Mouse (Mus musculus) megakaryocyte, adult 5-6 weeks (primary cell): ENCODE results near the gene Dpep2nb. TPM values are rescaled to one million over a fixed set of nuclear protein-coding genes. Genes with fewer than 3 reads are reported as not detected.
"Not testable (repeated sequence)": the region's sequence is repeated elsewhere in the genome, so short reads cannot be mapped to it uniquely, and the experiment has no call there.

Experiments used
- ATAC-seq: 2 replicates; pipeline ENCODE4 v1.8.0; 2016; ENCODE audit warnings: mild to moderate bottlenecking, inconsistent platforms; ENCODE audit not compliant: poor library complexity, severe bottlenecking
- total RNA-seq, 2 experiments: library from RNA; stranded (forward) in 1 of 2; stranded (reverse) in 1 of 2; fragments of 153-499, 151-499 nt in 1 of 2; fragments of 221-1000, 200-1000 nt in 1 of 2; gene quantifications; 2 replicates each; pipeline versions ENCODE4 v1.2.3 to v1.2.4; 2015 to 2017

Gene Dpep2nb
- total RNA-seq (2015) (0.20 TPM in 1 of 2 replicates, not detected in the other), total RNA-seq (2017) (not detected in 2 replicates)

DNA sequence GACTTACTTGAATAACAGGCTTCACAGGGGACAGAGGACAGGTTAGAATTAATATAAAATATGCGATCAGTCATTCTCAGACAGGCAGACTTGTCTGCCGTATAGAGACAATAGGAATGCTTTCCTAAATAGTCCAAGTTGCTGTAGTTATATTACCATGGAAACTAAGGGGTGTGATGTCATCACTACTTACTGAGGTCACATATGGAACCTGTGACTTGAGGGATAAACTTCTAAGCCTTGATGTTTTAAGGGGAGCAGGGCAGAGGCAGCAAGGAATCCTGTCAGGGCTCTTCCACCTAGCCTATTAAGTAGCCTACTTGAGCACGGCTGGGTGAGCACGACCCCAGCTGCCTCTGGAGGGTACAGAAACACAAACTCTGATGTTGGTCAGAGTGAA lies at the start of gene Dpep2nb:
Dpep2nb (minus strand) TSS at position 101 of the 400 bp plus-strand sequence.
- no peak for ATAC-seq

DNA sequence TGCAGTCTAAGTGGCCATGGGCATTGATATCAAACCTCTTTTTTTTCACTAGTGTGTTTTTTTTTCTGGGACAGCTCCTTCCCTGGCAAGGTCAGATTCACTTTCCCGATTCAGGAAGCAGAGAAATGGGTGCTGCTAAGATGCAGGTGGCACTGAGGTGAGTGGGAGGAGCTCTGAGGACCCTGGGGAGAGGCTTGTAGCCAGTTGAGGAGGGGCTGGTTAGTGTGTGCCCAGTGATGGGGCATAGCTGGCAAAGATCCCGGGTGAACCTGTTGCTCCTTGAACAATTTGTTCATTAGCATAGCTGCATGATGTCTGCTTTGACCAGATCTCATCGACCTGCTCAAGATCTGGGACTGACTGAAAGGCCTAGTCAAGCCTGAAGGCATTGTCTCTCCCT lies 49.3 kb upstream of the Dpep2nb start:
- no peak for ATAC-seq

DNA sequence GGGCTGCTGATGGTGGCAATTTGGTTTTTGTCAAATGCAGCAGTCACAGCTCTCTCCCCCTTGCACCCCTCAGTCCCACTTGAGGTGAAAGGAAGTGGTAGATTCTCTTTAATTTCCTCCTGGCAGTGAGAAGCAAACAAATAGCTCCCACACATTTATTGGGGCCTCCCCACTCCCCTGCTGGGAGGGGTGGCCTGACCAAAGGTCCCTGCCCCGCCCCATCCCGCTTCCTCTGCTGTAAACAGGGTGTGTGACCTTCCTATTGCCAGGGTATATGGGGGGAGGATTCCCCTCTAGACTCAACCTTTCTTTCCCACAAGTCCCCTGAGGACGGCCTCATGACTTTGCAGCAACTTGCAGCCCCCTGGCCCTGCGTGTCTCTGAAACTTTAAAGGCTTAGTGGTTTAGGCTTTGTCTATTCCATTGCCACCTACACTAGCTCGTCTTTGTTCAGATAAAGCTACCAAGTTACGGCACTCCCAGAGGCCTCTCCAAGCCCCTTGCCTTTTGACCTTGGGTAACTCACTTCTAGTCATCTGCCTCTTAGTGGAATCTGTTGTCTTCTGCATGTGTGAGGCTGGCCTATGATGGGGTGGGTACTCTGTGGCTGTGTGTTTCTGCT lies 48.5 kb upstream of the Dpep2nb start:
- peak; percentile 34 for ATAC-seq

DNA sequence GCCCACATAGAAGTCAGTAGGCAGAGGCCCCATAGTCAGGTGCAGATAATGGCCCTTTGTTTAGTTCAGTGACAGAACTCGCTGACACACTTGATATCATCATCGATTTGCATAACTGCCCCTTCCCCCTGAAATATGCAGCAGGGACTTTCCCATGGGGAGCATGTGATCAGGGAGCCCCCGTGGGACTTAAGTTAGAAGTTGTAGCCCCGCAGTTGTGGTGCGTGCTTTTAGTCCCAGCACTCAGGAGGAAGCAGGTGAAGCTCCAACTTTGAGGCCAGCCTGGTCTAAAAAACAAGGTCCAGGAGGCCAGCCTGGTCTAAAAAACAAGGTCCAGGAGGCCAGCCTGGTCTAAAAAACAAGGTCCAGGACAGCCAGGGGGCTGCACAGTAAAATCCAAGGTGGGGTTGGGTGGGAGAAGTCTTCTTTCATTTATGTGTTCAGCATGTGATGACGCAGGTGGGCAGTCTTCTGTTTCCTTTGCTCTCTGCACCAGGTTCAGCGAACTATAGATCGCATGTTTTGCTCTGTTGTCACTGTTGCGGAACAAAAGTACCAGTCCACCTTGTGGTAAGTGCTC lies 46.8 kb upstream of the Dpep2nb start:
- ATAC-seq, result no peak

DNA sequence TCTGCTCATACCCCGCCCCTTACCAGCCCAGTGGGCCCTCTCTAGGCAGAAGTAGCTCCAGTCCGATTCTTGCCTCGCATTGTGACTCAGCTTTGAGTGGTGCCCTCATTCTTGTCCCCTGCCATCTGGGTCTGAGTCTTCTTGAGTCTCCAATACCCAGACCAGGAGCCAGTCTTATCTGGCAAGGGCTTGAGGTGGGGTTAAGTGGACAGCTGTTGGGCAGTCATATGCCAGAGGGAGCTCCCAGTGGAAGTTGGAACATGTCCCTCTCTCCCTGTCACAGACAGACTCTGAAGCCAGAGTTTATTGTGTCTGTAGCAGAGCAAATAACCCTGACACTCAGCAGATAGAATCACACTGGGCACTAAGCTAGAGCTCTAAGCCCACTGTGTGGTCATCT lies 45.3 kb upstream of the Dpep2nb start:
- no peak for ATAC-seq

DNA sequence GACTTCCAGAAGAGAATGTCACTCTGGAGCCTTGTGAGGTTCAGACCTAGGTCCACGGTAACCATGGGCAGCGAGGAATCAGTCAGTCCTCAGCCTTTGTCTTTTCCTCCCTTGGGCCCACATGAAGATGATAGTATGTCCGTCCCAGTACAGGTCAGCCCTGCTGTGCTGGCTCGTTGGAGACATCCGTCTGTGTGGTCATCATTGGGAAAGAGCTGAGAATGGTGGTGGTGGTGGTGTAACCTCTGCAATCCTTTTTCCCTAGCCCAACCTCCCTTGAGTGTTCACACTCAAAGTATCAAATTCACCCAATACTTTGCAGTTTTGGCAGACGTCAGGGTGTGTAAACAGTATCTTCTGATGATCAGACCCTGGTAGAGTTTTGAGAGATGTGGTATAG lies 44.1 kb upstream of the Dpep2nb start:
- ATAC-seq, result peak; percentile 71

DNA sequence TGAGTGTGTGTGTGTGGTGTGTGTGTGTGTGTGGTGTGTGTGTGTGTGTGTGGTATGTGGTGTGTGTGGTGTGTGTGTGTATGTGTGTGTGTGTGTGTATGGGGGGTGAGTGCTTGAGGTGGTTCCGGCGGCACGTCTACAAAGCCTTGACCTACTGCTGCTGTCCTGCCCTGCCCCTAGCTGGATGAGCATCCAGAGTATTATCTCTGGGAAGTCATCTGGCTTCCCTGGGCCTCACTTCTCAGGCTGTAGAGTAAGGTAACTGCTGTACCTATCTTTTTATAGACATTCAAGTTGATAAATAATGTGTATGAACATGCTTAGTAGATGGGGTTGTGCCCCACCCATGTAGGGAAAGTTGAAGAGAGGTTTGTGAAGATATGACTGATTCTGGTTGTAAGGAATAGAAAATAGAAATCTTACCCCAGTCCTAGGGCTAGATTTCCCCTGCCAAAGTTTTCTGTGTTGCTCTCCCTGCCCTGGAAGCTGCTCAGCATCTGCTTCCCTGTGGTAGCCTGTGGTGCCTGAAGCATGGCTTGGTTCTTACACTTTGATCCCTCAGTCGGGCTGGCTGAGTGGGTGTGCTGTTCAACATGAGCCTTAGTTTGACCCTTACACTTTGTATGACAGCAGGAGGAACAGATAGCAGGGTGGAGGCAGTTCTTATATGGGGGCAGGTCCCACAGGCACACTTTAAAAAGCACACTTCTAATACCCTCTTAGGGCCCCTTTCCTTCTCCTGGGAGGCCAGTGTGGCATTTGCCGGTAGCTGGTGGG lies 42.3 kb upstream of the Dpep2nb start:
- ATAC-seq, result no peak

DNA sequence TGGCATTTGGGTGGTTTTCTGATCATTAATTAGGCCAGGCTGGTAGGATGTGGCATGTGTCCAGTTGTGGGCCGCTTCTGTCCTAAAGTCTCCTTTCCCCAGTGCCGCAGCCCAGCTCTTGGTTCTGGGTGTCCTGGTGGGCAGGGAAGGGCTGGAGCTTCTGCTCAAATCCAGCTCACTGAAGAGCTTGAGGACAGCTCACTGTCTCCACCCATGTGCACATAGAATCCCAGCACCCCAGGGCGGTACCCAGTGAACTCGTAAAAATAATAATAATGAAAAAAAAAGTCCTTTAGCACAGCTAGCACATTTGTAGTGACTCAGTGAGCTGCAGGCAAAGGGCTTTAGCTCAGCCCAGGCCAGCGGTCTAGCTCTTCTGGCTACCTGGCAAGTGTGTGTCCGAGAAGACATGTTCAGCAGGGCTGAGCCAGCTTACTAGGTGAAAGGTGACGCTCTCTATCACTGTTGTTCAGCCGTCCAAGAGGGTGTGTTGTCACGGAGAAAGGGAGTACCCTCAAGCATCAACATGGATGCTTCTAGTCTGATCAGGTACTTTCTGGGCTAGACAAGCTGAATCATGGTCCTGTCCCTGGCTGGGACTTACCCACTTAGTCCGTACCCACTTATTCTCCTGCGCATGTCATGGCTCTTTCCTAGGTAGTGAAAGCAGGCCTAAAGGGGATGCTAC lies 41.2 kb upstream of the Dpep2nb start:
- ATAC-seq, result no peak

DNA sequence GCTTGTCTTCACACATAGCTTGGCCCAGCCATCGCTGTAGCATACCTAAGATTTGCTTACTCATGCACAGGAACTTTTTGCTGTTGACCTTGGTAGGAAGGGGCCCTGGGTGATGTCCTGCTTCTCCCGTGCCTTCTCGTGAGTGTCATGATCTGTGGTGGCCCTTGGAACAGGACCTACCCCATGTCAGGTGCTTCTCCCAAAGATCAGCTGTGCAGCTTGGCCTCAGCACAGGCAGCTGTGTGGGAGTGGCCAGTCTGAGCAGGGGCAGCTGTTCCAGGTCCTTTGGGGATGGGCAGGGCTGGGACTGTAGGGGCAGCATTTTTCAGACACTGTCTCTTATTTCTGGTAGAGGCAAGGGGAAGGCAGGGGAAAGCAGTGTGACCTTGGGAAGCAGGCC lies 38.4 kb upstream of the Dpep2nb start:
- ATAC-seq, result no peak

DNA sequence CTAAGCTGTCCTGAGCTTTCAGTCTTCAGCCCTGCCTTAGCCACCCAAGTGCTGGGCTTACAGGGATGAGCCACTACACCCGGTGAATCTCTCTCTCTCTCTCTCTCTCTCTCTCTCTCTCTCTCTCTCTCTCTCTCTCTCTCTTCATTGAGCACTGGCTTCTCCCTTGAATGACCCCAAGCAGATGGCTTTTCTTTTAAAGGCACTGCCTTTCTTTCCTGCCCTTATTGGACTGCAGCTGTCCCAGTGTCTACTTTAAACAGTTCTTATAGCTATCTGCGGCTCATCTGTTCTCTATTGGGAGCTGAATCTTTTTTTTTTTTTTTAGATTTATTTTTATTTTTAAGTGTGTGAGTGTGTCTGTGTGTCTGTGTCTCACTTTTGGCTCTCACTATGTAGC lies 37.3 kb upstream of the Dpep2nb start:
- ATAC-seq, result no peak

DNA sequence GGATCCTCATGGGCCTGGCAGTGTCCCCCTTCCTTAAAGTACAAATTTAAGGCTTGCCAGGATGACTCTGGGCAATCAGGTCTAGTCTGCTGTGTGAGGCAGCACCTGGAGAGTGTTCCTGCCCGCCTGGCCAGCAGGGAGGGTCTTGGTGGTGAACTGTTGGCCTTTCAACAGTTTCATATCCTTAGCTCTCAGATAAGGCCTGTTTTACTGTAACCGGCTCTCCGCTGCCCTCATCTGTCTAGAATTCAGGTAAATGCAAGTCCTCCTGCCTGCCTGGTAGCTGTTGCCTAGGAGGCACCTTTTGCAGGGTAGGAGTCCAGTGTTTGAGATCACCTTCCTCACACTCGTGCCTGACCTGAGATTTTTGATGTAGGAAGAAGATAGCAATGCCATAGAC lies 34.4 kb upstream of the Dpep2nb start:
- no peak for ATAC-seq

DNA sequence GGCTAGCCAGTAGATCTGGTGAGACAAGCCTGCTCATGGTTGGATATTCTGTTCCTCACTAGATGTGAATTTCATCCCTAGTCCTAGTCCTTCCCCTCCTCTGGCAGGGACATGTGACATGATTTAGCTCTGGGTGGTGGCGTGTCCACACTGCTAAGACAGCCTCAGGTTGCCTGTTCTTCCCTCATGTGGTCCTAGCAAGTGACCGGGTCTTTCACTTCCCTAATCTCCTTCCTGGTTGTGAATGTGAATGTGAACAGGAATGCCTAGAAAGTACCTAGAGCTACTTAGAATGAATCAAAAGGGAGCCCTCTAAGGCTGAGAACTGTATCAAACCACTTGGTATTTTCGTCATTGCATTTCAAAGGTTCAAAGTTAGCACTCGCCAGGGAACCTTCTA lies 33.8 kb upstream of the Dpep2nb start:
- peak; percentile 82 for ATAC-seq

DNA sequence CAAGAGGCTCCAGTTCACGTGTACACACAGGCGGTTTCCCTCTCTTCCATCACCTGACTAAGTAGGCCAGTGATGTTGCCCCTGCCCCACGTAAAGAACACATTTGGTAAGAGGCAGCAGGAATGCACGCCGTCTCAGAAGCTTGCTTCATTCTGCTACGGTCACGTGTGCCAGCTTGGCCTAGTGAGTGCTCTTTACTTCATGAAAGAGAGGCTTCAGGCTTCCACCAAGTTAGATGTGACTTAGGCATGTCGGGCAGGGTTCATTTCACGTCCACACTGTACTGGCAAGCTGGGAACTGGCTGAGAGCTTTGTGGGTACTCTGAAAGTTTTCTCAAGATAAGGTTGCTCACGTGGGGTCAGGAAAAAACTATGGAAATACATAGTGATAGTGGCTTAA lies 32.9 kb upstream of the Dpep2nb start:
- peak; percentile 15; the same call in 1 of the 2 replicates for ATAC-seq

DNA sequence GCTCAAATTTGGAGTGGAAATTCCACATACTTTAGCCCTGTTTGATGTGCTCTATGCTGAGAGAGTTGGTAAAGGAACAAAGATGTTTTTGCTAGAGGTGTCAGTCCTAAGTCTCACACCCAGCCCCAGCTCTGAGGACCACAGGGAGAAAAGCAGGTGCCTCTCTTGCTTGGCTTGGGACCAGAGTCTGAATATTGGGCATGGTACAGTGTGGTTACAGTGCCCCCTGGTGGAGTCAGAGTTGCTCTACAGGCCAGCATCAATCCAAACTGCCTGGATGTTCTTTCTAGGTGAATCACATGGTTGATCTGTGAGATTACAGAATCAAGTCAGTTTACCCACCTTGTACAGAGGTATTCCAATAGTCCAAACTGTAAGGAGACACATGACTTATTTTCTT lies 16.7 kb upstream of the Dpep2nb start:
- ATAC-seq, result peak; percentile 95

DNA sequence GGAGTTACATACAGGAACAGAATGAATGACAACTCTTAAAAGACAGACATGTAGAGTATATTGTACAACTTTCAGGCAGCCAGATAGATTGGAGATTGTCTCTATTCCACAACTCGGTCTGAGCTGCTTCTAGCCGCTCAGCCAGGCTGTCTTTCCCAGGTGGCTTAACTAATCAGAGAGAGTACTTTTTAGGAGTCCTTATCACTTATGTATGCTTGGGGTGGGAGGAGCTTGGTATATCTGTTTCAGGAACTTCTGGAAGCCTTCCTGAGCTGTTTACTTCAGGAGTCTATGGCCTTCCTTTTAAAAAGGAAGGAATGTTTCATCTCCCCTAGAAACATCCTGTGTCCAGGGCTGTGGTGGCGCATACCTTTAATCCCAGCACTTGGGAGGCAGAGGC lies 12.3 kb upstream of the Dpep2nb start:
- ATAC-seq, result no peak

DNA sequence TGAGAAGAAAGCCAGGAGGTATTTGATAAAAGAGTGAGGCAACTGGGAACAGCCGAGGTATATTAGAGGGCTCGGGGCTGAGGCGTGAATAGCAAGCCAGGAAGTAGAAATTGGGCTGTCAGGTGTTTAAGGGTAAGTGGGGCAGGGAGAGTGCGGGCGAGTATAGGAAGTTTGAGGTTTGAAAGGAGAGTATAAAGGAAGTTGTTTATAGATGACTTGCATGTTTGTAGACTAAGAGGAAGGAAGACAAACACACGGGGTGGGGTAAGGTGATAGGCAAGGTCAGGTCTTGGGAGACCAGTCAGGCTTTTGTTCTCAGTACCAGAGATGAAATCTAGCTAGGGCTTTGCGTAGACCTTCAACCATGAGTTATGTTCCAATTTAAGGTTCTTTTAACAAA lies 11.4 kb upstream of the Dpep2nb start:
- ATAC-seq, result peak; percentile 99

DNA sequence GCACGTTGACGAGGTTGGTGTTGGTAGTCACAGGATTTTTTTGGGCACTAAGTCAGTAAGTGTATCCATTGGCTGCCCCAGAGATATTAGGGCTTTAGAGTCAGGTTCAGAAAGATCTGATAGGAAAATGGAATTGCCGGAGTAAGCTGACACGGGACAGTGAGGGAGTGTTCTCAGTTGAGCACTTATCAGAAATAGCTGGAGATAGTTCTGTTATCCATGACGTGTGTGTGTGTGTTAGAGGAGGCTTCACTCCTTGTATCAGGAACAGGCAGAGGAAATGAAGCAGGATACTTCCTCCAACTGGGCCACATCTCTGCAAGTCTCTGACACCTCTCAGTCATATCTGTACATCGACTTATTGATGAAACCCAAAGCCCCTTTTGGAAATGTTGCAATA lies 10.5 kb upstream of the Dpep2nb start:
- ATAC-seq, result no peak

DNA sequence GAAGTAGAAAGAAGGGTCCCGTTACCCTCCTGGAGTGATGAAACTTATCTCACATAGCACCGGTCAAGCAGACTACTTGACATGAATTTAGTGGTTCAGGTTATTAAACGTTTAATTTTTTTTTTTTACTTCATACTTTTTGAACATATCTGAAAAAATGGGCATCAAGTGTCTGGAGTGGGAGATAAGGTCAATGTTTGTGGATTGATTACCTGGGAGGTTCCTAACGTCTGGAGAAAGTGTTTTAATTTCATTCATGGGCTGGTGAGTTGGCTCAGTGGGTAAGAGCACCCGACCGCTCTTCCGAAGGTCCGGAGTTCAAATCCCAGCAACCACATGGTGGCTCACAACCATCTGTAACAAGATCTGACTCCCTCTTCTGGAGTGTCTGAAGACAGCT lies 6.4 kb upstream of the Dpep2nb start:
- not testable (repeated sequence) for ATAC-seq

DNA sequence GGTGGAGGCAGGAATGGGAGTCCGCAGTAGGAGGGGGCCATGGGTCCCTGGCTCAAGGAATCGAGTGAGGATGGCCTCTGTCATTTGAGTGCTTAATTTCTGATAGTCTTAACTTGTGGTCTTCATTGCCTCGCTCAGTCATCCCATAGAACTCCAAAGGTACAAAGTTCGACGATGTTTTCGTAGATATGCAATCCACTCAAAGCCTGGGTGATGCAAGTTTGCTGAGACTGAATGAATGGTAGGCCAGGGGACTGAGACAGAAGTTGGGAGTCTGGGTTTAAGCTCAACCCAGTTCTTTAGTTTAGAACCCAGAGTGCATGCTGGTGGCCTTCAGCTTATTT lies 5.8 kb upstream of the Dpep2nb start, which contains the start of gene Ddx28:
Ddx28 (minus strand) TSS at position 240 of the 344 bp plus-strand sequence.
- no peak for ATAC-seq

DNA sequence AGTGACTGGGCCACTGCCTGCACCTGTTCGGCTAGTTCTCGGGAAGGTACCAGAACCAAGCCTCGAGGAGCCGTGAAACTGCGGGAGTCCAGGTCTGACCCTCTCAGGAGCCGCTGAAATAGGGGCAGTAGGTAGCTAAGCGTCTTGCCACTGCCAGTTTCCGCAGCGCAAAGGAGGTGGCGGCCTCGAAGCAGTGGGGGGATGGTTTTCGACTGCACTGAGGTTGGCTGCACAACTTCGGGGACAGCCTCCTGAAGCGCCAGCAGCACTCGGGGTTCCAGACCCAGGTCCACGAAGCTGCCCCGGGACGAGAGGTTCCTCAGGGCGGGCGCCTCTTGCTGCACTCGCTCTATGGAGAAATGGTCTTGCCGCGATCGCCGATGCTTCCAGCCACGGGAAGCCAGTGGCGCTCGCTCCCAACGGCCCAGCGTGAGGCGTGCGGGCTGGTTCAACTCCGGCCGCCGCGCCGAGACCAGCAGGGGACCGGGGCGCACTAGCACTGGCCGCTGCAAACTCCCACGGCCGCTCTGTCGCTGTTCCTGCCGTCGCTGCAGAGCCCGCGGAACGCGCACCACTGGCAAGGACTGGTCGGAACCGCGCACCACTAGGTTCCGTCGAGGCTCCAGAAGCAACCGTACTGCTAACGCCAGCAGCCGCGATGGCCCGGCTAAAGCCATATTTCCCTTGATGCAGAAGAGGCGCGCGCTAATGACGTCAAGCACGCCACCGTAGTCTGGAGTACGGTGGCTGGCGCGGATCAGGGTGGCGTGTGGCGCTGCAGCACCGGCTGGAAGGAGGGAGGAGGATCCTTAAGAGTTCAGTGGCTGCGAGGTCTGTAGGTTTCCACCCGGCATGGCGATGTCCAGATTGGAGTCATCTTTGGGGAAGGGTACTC lies 5.2 kb upstream of the Dpep2nb start:
- ATAC-seq, result peak; percentile 93

DNA sequence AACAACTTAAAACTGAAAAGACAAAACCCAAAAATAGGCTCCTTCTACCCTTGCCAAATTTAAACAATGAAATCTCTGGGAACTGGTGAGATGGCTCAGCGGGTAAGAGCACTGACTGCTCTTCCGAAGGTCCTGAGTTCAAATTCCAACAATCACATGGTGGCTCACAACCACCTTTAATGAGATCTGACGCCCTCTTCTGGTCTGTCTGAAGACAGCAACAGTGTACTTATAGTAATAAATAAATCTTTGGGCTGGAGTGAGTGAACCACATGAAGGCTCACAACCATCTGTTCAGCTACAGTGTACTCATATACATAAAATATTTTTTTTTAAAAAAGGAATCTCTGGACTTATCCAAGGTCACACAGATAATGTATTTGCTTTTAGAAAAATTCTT lies 2.1 kb upstream of the Dpep2nb start:
- not testable (repeated sequence) for ATAC-seq
